Mouse (Mus musculus) kidney, adult 18-20 months (tissue): ENCODE data around the gene Olfr1221.
"Not testable (repeated sequence)": the region's sequence is repeated elsewhere in the genome, so short reads cannot be mapped to it uniquely, and the experiment has no call there.

Experiments
- DNase-seq: peaks from one replicate; pipeline ENCODE4 v3.0.0; 2021

The Olfr1221 gene

GRCm38 (mm10) chr2:89117183-89117582 lies at the start of gene Olfr1221:
Gene Olfr1221 (minus strand): TSS chr2:89117283.
- no peak for DNase-seq

DNA sequence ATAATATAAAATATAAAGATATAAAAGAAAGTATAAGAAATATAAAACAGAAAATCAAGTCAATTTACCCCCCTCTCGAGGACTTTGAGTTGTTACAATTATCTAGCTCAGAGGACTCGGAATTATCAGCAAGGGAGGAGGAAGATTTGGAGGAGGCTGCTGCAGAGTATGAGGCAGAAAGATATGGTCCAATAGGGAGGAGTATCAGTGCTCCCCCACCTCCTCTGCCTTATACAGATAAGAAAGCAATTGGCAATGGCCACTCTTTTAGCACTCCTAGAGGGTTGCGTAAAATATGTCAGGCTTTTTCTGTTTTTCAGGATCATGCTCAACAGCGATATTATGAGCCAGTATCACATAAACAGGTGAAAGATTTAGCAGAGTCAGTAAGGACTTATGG lies 47.6 kb upstream of the Olfr1221 start:
- not testable (repeated sequence) for DNase-seq

- DNase-seq: not testable (repeated sequence)
Measured at GRCm38 (mm10) chr2:89163991-89164390, 46.9 kb upstream of the Olfr1221 start, which contains the start of gene Olfr1224-ps1. Gene Olfr1224-ps1 (minus strand): TSS chr2:89164091.

- no peak for DNase-seq
Measured at GRCm38 (mm10) chr2:89151460-89151859, 34.4 kb upstream of the Olfr1221 start, which contains the start of gene Olfr1223. Gene Olfr1223 (minus strand): TSS chr2:89151560.

DNA sequence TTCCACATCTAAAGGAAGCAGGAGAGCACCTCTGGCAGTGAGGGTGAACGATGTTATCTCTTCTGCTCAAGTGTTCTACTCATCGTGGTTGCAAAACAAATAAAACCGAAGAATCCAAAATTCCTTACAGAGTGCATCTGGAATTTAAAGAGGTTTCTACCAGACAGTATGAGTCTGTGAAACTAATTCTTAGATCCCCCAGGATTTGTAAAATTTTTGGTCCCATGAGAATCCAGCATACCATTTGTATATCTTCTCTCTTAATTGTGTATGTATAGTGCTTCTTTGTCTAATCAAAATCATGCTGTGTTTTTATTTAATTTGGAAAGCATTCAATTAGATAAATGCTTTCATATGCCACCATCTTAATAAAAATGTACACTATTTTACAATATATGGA lies 15.9 kb upstream of the Olfr1221 start, which contains the start of gene Olfr1222:
Gene Olfr1222, minus strand, starts transcription at position 101 of the 400 bp plus-strand sequence.
- no peak for DNase-seq

- no peak for DNase-seq
Measured at GRCm38 (mm10) chr2:89106735-89107134, 10.3 kb downstream of the Olfr1221 start, which contains the start of gene Olfr1220. Gene Olfr1220 (minus strand): TSS chr2:89106835.

GRCm38 (mm10) chr2:89105651-89106050 lies 11.4 kb downstream of the Olfr1221 start:
- DNase-seq: no peak

DNA sequence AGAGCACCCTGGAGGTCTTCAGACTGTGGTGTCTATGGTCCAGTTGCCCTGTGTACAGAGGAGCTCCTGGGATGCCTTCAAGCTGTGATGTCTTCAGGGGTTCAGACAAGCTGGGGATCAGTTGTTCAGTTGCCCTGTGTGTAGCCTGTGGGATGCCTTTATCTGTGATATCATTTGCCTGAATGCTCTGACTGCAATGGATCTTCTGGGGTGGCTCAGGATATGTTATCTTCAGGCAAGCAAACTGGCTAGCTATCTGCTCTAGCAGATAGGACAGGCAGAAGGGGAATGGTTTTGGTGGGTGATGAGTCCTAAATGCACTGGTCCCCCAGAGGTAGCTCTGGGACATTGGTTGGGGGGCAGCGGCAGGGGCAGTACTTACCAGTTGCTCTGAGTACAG lies 23.2 kb downstream of the Olfr1221 start:
- DNase-seq: no peak

- no peak for DNase-seq
Measured at GRCm38 (mm10) chr2:89083413-89083812, 33.7 kb downstream of the Olfr1221 start, which contains the start of gene Olfr1219. Gene Olfr1219 (minus strand): TSS chr2:89083513.

DNA sequence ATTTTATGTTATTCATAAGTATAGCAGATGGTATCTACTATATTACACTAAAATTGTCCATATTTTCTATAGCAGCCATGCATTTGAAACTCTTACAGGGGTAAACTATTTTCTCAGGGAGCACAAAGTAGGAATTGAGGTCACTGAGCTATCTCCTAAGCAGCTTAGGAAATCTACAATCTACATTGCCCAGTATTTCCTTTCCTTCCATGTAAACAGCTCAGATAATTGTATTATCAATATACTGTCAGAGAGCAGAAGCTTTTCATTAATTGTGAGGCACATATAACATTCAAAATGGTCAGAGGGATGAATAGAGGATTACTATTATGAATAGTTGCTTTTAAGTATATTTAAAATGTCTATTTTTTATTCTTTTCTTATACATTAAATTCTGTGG lies 35.6 kb downstream of the Olfr1221 start:
- no peak for DNase-seq

DNA sequence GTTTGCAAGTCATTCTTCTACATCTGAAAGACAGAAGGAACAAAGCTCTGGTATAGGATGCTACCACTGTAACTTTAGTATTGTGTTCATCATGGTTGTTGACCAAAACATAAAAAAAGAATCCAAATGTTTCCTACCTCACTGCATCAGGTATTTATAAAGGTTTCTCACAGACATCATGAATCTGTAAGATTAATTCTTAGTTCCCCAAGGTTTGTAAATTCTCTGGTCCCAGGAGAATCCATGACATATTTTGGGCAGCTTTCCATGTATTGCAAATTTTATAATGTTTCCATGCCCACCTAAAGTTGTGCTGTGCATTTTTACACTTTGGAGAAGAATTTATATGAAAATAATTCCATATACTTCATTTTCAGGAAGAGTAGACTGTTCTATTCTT lies 56.0 kb downstream of the Olfr1221 start, which contains the start of gene Olfr1218:
Gene Olfr1218, minus strand, starts transcription at position 101 of the 400 bp plus-strand sequence.
- no peak for DNase-seq
